Mouse (Mus musculus) CD4-positive naive resting alpha-beta T cell, adult 57 days (primary cell): ENCODE measurements around the gene Otulin. TPM values are rescaled to one million over a fixed set of nuclear protein-coding genes. Genes with fewer than 3 reads are reported as not detected.

ENCODE experiments used
- total RNA-seq: library from RNA; stranded (reverse); gene quantifications from one replicate; pipeline ENCODE4 v1.2.4, GENCODE M21; 2023

Gene Otulin
- total RNA-seq, result 75.9 TPM

DNA sequence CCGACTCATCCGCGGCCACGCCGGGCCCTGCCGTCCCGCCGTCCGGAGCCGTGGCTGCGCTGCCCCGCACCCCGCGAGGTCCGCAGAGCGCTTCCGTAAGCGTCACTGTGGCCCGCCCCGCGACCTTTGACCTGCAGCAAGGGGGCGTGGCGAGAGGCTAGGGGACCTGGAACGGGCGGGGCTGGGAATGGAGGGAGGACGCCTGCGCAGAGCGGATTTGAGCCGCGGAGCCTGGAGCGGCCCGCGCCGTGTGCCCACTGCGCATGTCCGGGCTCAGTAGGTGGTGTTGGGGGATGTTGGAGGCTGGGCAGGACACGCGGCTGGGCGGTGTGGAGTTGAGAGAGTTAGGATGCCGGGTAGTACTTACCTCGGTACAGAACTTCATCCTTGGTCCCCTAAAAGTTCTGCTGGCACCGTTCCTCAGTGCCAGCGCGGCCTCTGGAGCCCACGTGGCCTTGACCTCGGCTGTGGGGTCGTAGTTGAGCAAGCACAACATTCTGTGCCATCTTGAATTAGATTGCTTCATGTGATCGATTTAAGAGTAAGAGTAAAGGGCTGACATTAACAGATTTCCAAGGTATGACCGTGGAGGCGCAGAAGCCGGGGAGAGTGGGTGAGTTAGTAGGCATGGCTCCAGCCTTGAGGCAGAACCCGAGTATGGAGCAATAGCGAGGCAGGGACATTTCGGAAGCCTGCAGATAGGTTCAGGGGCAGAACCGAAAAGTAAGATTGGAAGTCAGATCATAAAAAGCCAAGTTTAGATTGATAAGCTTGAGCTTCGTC, at the start of gene Otulin:
Gene Otulin (minus strand): TSS at position 93 of the 783 bp plus-strand sequence.

Other genes starting within 250 kb of the Otulin start
- gene Ank, start 164.0 kb downstream of the Otulin start, total RNA-seq, result 33.5 TPM
- gene Otulinl, start 50.9 kb upstream of the Otulin start, total RNA-seq, result 165 TPM